ENCODE assay signal across 8 mouse cellular contexts in the genomic region with DNA sequence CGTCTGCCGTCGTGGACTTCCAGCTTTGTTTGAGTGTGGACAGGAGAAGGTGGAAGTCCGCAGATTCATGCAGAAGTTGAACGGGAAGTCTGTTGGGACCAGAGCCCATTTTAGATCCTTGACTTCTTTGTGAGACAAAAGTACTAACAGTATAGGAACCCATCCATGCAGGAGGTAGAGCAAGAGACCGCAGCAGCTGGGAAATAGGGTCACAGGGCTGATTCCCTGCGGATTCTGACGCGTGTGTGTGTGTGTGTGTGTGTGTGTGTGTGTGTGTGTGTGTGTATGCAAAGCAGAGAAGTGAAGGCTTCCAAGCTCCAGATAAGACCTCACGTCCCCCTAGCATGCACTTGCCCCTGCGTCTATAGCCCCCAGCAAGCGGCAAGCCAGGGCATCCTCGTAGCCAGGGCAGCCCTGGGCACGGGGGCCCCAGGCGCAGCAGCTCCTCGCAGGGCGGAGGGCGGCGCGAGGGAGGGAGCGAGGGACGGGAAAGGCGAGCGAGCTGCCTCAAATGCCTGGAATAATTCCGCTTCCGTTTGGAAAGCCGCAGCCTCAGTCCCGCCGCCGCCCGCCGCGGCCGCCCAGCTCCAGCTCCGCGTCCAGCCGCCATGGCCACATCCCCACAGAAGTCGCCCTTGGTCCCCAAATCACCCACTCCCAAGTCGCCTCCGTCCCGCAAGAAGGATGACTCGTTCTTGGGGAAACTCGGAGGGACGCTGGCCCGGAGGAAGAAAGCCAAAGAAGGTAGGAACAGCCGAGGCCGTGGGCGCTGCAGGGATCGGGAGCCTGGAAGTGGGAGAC. TPM values are rescaled to one million over a fixed set of nuclear protein-coding genes. Genes with fewer than 3 reads are reported as not detected.
A peak's percentile ranks its signal among the peaks of the same experiment; 100 is the strongest.
DNase-seq lines count a peak whose midpoint lies in the region; ATAC-seq lines count a peak whose summit lies in the region.

A gene (plus strand): TSS at position 149 of the 801 bp plus-strand sequence.

- peaks cover 13% of the 10 kb centered on the region for H3K4me1 ChIP-seq in embryonic facial prominence, embryonic 12.5 days
- H3K4me1 ChIP-seq in limb, embryonic 12.5 days (replicated peaks), result peaks cover 21% of the 10 kb centered on the region
- H3K4me1 ChIP-seq in midbrain, embryonic 16.5 days (ENCODE audit: control insufficient read depth, insufficient read depth, low read length), result peaks cover 7% of the 10 kb centered on the region

- ATAC-seq in embryonic facial prominence, embryonic 12.5 days (ENCODE audit: insufficient number of reproducible peaks, insufficient read depth, low FRiP score, low TSS enrichment), result peak; percentile 83
- ATAC-seq in limb, embryonic 12.5 days (ENCODE audit: insufficient number of reproducible peaks, insufficient read depth, low FRiP score, low TSS enrichment, low read depth), result peak; percentile 60
- ATAC-seq in midbrain, embryonic 16.5 days, result peak; percentile 93

- under 1% methylated on average over 49 of the region's 49 CpGs for whole genome bisulfite sequencing in embryonic facial prominence, embryonic 12.5 days
- WGBS in limb, embryonic 12.5 days, result 1% methylated on average over 49 of the region's 49 CpGs
- WGBS in midbrain, embryonic 16.5 days, result 2% methylated on average over 46 of the region's 49 CpGs

- peak within 1 kb of the TSS; percentile 75 for H3K4me3 ChIP-seq in embryonic facial prominence, embryonic 12.5 days
- peak within 1 kb of the TSS; percentile 63 for H3K4me3 ChIP-seq in limb, embryonic 12.5 days (replicated peaks)
- peak within 1 kb of the TSS; percentile 63 for H3K4me3 ChIP-seq in midbrain, embryonic 16.5 days (ENCODE audit: low read depth, low read length)

- peak; percentile 18 for DNase-seq in layer of hippocampus, adult 11-12 months (ENCODE audit: low spot score)
- no peak for DNase-seq in layer of hippocampus, adult 9-10 months (ENCODE audit: low spot score)
- DNase-seq in heart, adult 11 months, result peak; percentile 97
- DNase-seq in kidney, adult 18-20 months, result peak; percentile 86
- peak; percentile 49 to 81 for DNase-seq in urinary bladder, adult 18-20 months (ENCODE audit: low spot score in 2 of 2)

- H3K36me3 ChIP-seq in embryonic facial prominence, embryonic 12.5 days, result no peaks in the 10 kb centered on the region
- no peaks in the 10 kb centered on the region for H3K36me3 ChIP-seq in limb, embryonic 12.5 days
- H3K36me3 ChIP-seq in midbrain, embryonic 16.5 days (ENCODE audit: control insufficient read depth, insufficient read depth, low read length), result no peaks in the 10 kb centered on the region

- H3K9ac ChIP-seq in embryonic facial prominence, embryonic 12.5 days, result peak within 1 kb of the TSS; percentile 89
- H3K9ac ChIP-seq in limb, embryonic 12.5 days (replicated peaks), result peak within 1 kb of the TSS; percentile 83
- H3K9ac ChIP-seq in midbrain, embryonic 16.5 days (ENCODE audit: low read depth, low read length), result peak within 1 kb of the TSS; percentile 75

- no peaks in the 10 kb centered on the region for H3K9me3 ChIP-seq in embryonic facial prominence, embryonic 12.5 days
- H3K9me3 ChIP-seq in limb, embryonic 12.5 days, result peaks cover 3% of the 10 kb centered on the region; the same call in 1 of the 2 replicates
- no peaks in the 10 kb centered on the region for H3K9me3 ChIP-seq in midbrain, embryonic 16.5 days (replicated peaks; ENCODE audit: control insufficient read depth, low read length, poor library complexity, severe bottlenecking)

- H3K27me3 ChIP-seq in embryonic facial prominence, embryonic 12.5 days, result no peaks in the 10 kb centered on the region
- no peaks in the 10 kb centered on the region for H3K27me3 ChIP-seq in limb, embryonic 12.5 days
- H3K27me3 ChIP-seq in midbrain, embryonic 16.5 days (ENCODE audit: control insufficient read depth, insufficient read depth, low read depth, low read length), result no peaks in the 10 kb centered on the region

- peak within 1 kb of the TSS; percentile 98 for H3K27ac ChIP-seq in embryonic facial prominence, embryonic 12.5 days
- peak within 1 kb of the TSS; percentile 94 for H3K27ac ChIP-seq in limb, embryonic 12.5 days
- peak within 1 kb of the TSS; percentile 77 for H3K27ac ChIP-seq in midbrain, embryonic 16.5 days (ENCODE audit: low read length)

- H3K4me2 ChIP-seq in embryonic facial prominence, embryonic 12.5 days (replicated peaks), result peak within 1 kb of the TSS; percentile 75
- H3K4me2 ChIP-seq in limb, embryonic 12.5 days, result peak within 1 kb of the TSS; percentile 77
- H3K4me2 ChIP-seq in midbrain, embryonic 16.5 days (ENCODE audit: low read length), result peak within 1 kb of the TSS; percentile 97

RNA-seq across cellular contexts. Expression of the gene that starts here (rescaled TPM):
- 98.4 and 112 TPM in 2 replicates for polyA plus RNA-seq in embryonic facial prominence, embryonic 12.5 days (2016; fragmentation: Nextera tagmentation; extraction: Ambion mirVana)
- 82.7 and 92.5 TPM in 2 replicates for polyA plus RNA-seq in limb, embryonic 12.5 days (2016; fragmentation: Nextera tagmentation; extraction: Ambion mirVana)
- polyA plus RNA-seq in midbrain, embryonic 16.5 days (2015; fragmentation: Nextera tagmentation; extraction: Ambion mirVana), result 24.5 and 24.9 TPM in 2 replicates
